Mouse (Mus musculus) small intestine, adult 2 months (tissue): ENCODE results near the gene Grk3. TPM values are rescaled to one million over a fixed set of nuclear protein-coding genes. Genes with fewer than 3 reads are reported as not detected.

ENCODE experiments used
- H3K27ac ChIP-seq: fragments of 200-500 bp; 2 replicates; pipeline ENCODE4 v1.5.1; 2012; ENCODE audit warnings: low read depth, low read length, control low read depth, inconsistent platforms; ENCODE audit not compliant: insufficient read depth
- H3K27me3 ChIP-seq: fragments of 200-500 bp; 2 replicates; pipeline ENCODE4 v1.6.1; 2012; ENCODE audit warnings: mild to moderate bottlenecking, moderate library complexity, low read length, inconsistent platforms; ENCODE audit not compliant: control insufficient read depth, insufficient read depth
- H3K36me3 ChIP-seq: fragments of 200-500 bp; 2 replicates; pipeline ENCODE4 v1.6.1; 2012; ENCODE audit warnings: mild to moderate bottlenecking, low read length, control low read depth, inconsistent platforms; ENCODE audit not compliant: control insufficient read depth, insufficient read depth
- H3K4me1 ChIP-seq: fragments of 200-500 bp; 2 replicates; pipeline ENCODE4 v1.6.1; 2012; ENCODE audit warnings: low read length, inconsistent platforms, mixed read lengths; ENCODE audit not compliant: control insufficient read depth, insufficient read depth, insufficient read length
- H3K4me3 ChIP-seq: fragments of 200-500 bp; 2 replicates; pipeline ENCODE4 v1.5.1; 2012; ENCODE audit warnings: low read depth, mild to moderate bottlenecking, control low read depth, inconsistent platforms, low read length, moderate library complexity
- CTCF ChIP-seq: fragments of 200-500 bp; IDR thresholded peaks from 2 replicates; pipeline ENCODE4 v1.5.1; 2012; ENCODE audit warnings: low read depth, mild to moderate bottlenecking, control low read depth, inconsistent platforms, low read length, moderate library complexity, mixed read lengths; ENCODE audit not compliant: insufficient replicate concordance, insufficient read length; ENCODE audit errors: extremely low read depth
- POLR2A ChIP-seq: fragments of 200-500 bp; IDR thresholded peaks from 2 replicates; pipeline ENCODE4 v1.6.1; 2012; ENCODE audit warnings: low read depth, mild to moderate bottlenecking, control low read depth, inconsistent platforms, low read length, moderate library complexity
- WGBS: fragments of 180-500 bp; shearing (Covaris S2); methylation state at CpG from one replicate; pipeline ENCODE4 v1.1.7; 2018; 5-methylcytosine and 5-hydroxymethylcytosine counted together
- polyA plus RNA-seq: library from polyadenylated mRNA; depleted of rRNA; stranded (reverse); fragments of >200 nt; gene quantifications from 2 replicates; pipeline ENCODE4 v1.2.3, GENCODE M21; 2012

The Grk3 gene
- polyA plus RNA-seq, 1 experiment = 4.4 TPM

GRCm38 (mm10) chr5:112895674-112896654, 119.6 kb downstream of the Grk3 start, which contains the start of gene Myo18b:
Myo18b (minus strand) TSS chr5:112896362.
- Histone ChIP-seq H3K27ac (no peak within 1 kb of the TSS), H3K36me3 (no peaks in the 10 kb centered on the region), H3K4me1 (no peaks in the 10 kb centered on the region), H3K4me3 (0 out of 2 replicates have a peak within 1 kb of the TSS, but pooled peaks have one; percentile 4), H3K27me3 (no peaks in the 10 kb centered on the region)
- no peak for TF ChIP-seq POLR2A
- no peak for TF ChIP-seq CTCF
- WGBS = 72% methylated on average over 17 of the region's 17 CpGs

GRCm38 (mm10) chr5:112893462-112894060, 122.0 kb downstream of the Grk3 start:
- H3K4me1 ChIP-seq = no peaks in the 10 kb centered on the region
- no peak overlapping the region for H3K4me3 ChIP-seq
- H3K27me3 ChIP-seq = no peaks in the 10 kb centered on the region
- no peak for TF ChIP-seq POLR2A
- TF ChIP-seq CTCF = no peak
- 58% methylated on average over 5 of the region's 5 CpGs for WGBS
- no peaks in the 10 kb centered on the region for H3K36me3 ChIP-seq
- H3K27ac ChIP-seq = no peak overlapping the region

- Histone ChIP-seq H3K27me3 (no peaks in the 10 kb centered on the region), H3K27ac (no peak overlapping the region), H3K4me3 (no peak overlapping the region), H3K4me1 (no peaks in the 10 kb centered on the region), H3K36me3 (no peaks in the 10 kb centered on the region)
- TF ChIP-seq POLR2A (no peak), CTCF (no peak)
These were observed 123.2 kb downstream of the Grk3 start for GRCm38 (mm10) chr5:112892411-112892810.

- 47% methylated on average over 7 of the region's 7 CpGs for WGBS
- no peak overlapping the region for H3K27ac ChIP-seq
- TF ChIP-seq CTCF = no peak
- TF ChIP-seq POLR2A = no peak
- no peaks in the 10 kb centered on the region for H3K4me1 ChIP-seq
- H3K36me3 ChIP-seq = no peaks in the 10 kb centered on the region
- H3K4me3 ChIP-seq = no peak overlapping the region
- H3K27me3 ChIP-seq = no peaks in the 10 kb centered on the region
These were observed 126.9 kb downstream of the Grk3 start for GRCm38 (mm10) chr5:112888651-112889050.

GRCm38 (mm10) chr5:112886687-112887491, 128.7 kb downstream of the Grk3 start:
- Histone ChIP-seq H3K4me1 (no peaks in the 10 kb centered on the region), H3K36me3 (no peaks in the 10 kb centered on the region)

GRCm38 (mm10) chr5:112877391-112878115, 138.0 kb downstream of the Grk3 start:
- TF ChIP-seq CTCF = no peak
- TF ChIP-seq POLR2A = no peak
- Histone ChIP-seq H3K4me3 (no peak overlapping the region), H3K4me1 (peaks cover 2% of the 10 kb centered on the region; the same call in 1 of the 2 replicates), H3K36me3 (no peaks in the 10 kb centered on the region), H3K27me3 (no peaks in the 10 kb centered on the region), H3K27ac (no peak overlapping the region)
- 49% methylated on average over 14 of the region's 14 CpGs for WGBS

More at GRCm38 (mm10) chr5:112886687-112887491, 128.7 kb downstream of the Grk3 start:
- Histone ChIP-seq H3K27me3 (no peaks in the 10 kb centered on the region), H3K27ac (no peak overlapping the region), H3K4me3 (no peak overlapping the region)
- 65% methylated on average over 17 of the region's 17 CpGs for WGBS
- TF ChIP-seq POLR2A (no peak), CTCF (no peak)
